Mouse (Mus musculus) kidney, adult 2 months (tissue): ENCODE results near the gene Nhp2.

Experiments used
- CTCF ChIP-seq: fragments of 200-500 bp; conservative IDR thresholded peaks from 2 replicates; pipeline ENCODE4 v1.5.1; 2011; ENCODE audit warnings: low read depth, mild to moderate bottlenecking, control low read depth, low read length, moderate library complexity, mixed read lengths; ENCODE audit not compliant: insufficient read depth, insufficient read length
- POLR2A ChIP-seq: fragments of 200-500 bp; IDR thresholded peaks from one replicate; pipeline ENCODE4 v1.6.1; 2011; ENCODE audit warnings: low read depth, low read length, control low read depth

DNA sequence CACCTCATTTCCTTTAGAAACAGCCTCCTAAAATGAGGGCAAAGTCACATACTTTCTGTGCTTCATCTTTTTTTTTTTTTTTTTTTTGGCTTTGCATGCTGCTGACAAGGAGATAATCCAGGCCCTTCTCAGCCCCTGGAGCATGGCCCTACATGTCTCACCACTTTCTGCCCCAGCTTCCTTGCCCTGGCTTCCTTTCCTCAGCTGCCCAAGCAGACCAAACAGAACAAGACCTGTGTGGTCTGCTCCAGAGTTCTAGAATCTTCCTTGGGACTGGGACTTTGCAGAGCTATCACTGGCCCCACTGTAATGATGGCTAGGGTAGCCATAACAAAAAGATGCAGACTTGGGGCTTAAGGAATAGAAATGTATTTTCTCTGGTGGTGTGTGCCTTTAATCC lies 29.5 kb upstream of the Nhp2 start:
- TF ChIP-seq POLR2A = no peak
- no peak for TF ChIP-seq CTCF
